Mouse (Mus musculus) limb, embryonic 10.5 days (tissue): ENCODE data around the gene Rgs11. TPM values are rescaled to one million over a fixed set of nuclear protein-coding genes. Genes with fewer than 3 reads are reported as not detected.

Experiments
- DNase-seq: peaks from one replicate; pipeline ENCODE4 v3.0.0-alpha.2; 2017; ENCODE audit warnings: low spot score
- H3K27ac ChIP-seq: fragments of 300-500 bp; sonication (generic); 2 replicates; pipeline ENCODE4 v1.5.1; 2016; ENCODE audit warnings: mild to moderate bottlenecking
- H3K27me3 ChIP-seq: fragments of 300-500 bp; sonication (generic); 2 replicates; pipeline ENCODE4 v1.6.1; 2016; ENCODE audit warnings: low read depth, mild to moderate bottlenecking; ENCODE audit not compliant: poor library complexity, severe bottlenecking
- H3K36me3 ChIP-seq: fragments of 300-500 bp; sonication (generic); 2 replicates; pipeline ENCODE4 v1.6.1; 2016; ENCODE audit warnings: mild to moderate bottlenecking, moderate library complexity
- H3K4me1 ChIP-seq: fragments of 300-500 bp; sonication (generic); 2 replicates; pipeline ENCODE4 v1.6.1; 2016
- H3K4me3 ChIP-seq: fragments of 300-500 bp; sonication (generic); 2 replicates; pipeline ENCODE4 v1.5.1; 2016; ENCODE audit warnings: mild to moderate bottlenecking, moderate library complexity
- H3K9me3 ChIP-seq: fragments of 300-500 bp; sonication (generic); replicated peaks from 2 replicates; pipeline ENCODE4 v1.6.1; 2016; ENCODE audit warnings: mild to moderate bottlenecking
- WGBS: fragments of 180-500 bp; shearing (Covaris S2); methylation state at CpG from one replicate; pipeline ENCODE4 v1.1.7; 2016; 5-methylcytosine and 5-hydroxymethylcytosine counted together
- polyA plus RNA-seq: library from polyadenylated mRNA; unstranded; fragments of >200 nt; fragmentation: Nextera tagmentation; extraction: Ambion mirVana; gene quantifications from 2 replicates; pipeline ENCODE4 v1.2.1, GENCODE M21; 2016

Gene Rgs11
- polyA plus RNA-seq, 1 experiment from 2014 or later = 1.3 TPM

GRCm38 (mm10) chr17:26237667-26238066 lies 34.9 kb downstream of the Rgs11 start:
- WGBS = 90% methylated on average over 10 of the region's 10 CpGs
- Histone ChIP-seq H3K27me3 (no peaks in the 10 kb centered on the region), H3K4me1 (peaks cover 19% of the 10 kb centered on the region), H3K4me3 (no peak overlapping the region), H3K9me3 (no peaks in the 10 kb centered on the region), H3K36me3 (no peaks in the 10 kb centered on the region), H3K27ac (no peak overlapping the region)
- DNase-seq = no peak

- H3K27me3 ChIP-seq = no peaks in the 10 kb centered on the region
- H3K9me3 ChIP-seq = no peaks in the 10 kb centered on the region
- no peak for DNase-seq
- H3K4me1 ChIP-seq = peaks cover 30% of the 10 kb centered on the region
- H3K27ac ChIP-seq = no peak overlapping the region
- no peak overlapping the region for H3K4me3 ChIP-seq
- 71% methylated on average over 2 of the region's 2 CpGs for WGBS
- H3K36me3 ChIP-seq = no peaks in the 10 kb centered on the region
These were observed 36.8 kb downstream of the Rgs11 start for GRCm38 (mm10) chr17:26239551-26239950.

GRCm38 (mm10) chr17:26240120-26240790 lies 37.5 kb downstream of the Rgs11 start:
- Histone ChIP-seq H3K36me3 (no peaks in the 10 kb centered on the region), H3K4me1 (peaks cover 26% of the 10 kb centered on the region), H3K27me3 (no peaks in the 10 kb centered on the region), H3K9me3 (no peaks in the 10 kb centered on the region), H3K4me3 (no peak overlapping the region), H3K27ac (no peak overlapping the region)
- 89% methylated on average over 6 of the region's 6 CpGs for WGBS
- DNase-seq = no peak

GRCm38 (mm10) chr17:26240990-26241389 lies 38.2 kb downstream of the Rgs11 start:
- no peak overlapping the region for H3K27ac ChIP-seq
- no peaks in the 10 kb centered on the region for H3K9me3 ChIP-seq
- H3K4me3 ChIP-seq = no peak overlapping the region
- DNase-seq = no peak
- peaks cover 18% of the 10 kb centered on the region for H3K4me1 ChIP-seq
- WGBS = 78% methylated on average over 6 of the region's 6 CpGs
- no peaks in the 10 kb centered on the region for H3K36me3 ChIP-seq
- H3K27me3 ChIP-seq = no peaks in the 10 kb centered on the region

- under 1% methylated on average over 32 of the region's 32 CpGs for WGBS
- Histone ChIP-seq H3K27ac (peak overlapping the region; percentile 81), H3K27me3 (no peaks in the 10 kb centered on the region), H3K4me1 (peaks cover 12% of the 10 kb centered on the region; the same call in 1 of the 2 replicates), H3K36me3 (no peaks in the 10 kb centered on the region), H3K4me3 (peak overlapping the region; percentile 73), H3K9me3 (no peaks in the 10 kb centered on the region)
- no peak for DNase-seq
These were observed 40.8 kb downstream of the Rgs11 start for GRCm38 (mm10) chr17:26243471-26244100.

- H3K4me3 ChIP-seq = peak within 1 kb of the TSS; percentile 73
- 10% methylated on average over 33 of the region's 33 CpGs for WGBS
- peak within 1 kb of the TSS; percentile 81 for H3K27ac ChIP-seq
- no peaks in the 10 kb centered on the region for H3K27me3 ChIP-seq
- H3K36me3 ChIP-seq = no peaks in the 10 kb centered on the region
- peaks cover 12% of the 10 kb centered on the region; the same call in 1 of the 2 replicates for H3K4me1 ChIP-seq
- peak; percentile 98 for DNase-seq
- H3K9me3 ChIP-seq = no peaks in the 10 kb centered on the region
These were observed 41.5 kb downstream of the Rgs11 start, which contains the start of gene Fam234a for GRCm38 (mm10) chr17:26244101-26244841. TSS of gene Fam234a (minus strand) at chr17:26244242.

- WGBS = 61% methylated on average over 4 of the region's 4 CpGs
These were observed 49.3 kb downstream of the Rgs11 start for GRCm38 (mm10) chr17:26251886-26252538.

GRCm38 (mm10) chr17:26252539-26253251 lies 49.9 kb downstream of the Rgs11 start, which contains the start of gene Luc7l:
TSS of gene Luc7l (plus strand) at chr17:26252896.
- H3K9me3 ChIP-seq = no peaks in the 10 kb centered on the region
- H3K27ac ChIP-seq = peak within 1 kb of the TSS; percentile 93
- peaks cover 13% of the 10 kb centered on the region for H3K4me1 ChIP-seq
- WGBS = under 1% methylated on average over 43 of the region's 43 CpGs
- DNase-seq = peak; percentile 94
- H3K4me3 ChIP-seq = peak within 1 kb of the TSS; percentile 73
- H3K36me3 ChIP-seq = peaks cover 35% of the 10 kb centered on the region
- no peaks in the 10 kb centered on the region for H3K27me3 ChIP-seq

More at GRCm38 (mm10) chr17:26251886-26252538, 49.3 kb downstream of the Rgs11 start:
- peak overlapping the region; percentile 73 for H3K4me3 ChIP-seq
- DNase-seq = no peak
- H3K36me3 ChIP-seq = peaks cover 28% of the 10 kb centered on the region
- no peaks in the 10 kb centered on the region for H3K9me3 ChIP-seq
- no peaks in the 10 kb centered on the region for H3K27me3 ChIP-seq
- peaks cover 13% of the 10 kb centered on the region for H3K4me1 ChIP-seq
- H3K27ac ChIP-seq = peak overlapping the region; percentile 93; the same call in 1 of the 2 replicates

GRCm38 (mm10) chr17:26253399-26253798 lies 50.6 kb downstream of the Rgs11 start:
- Histone ChIP-seq H3K4me1 (peaks cover 13% of the 10 kb centered on the region), H3K4me3 (peak overlapping the region; percentile 73), H3K9me3 (no peaks in the 10 kb centered on the region), H3K36me3 (peaks cover 42% of the 10 kb centered on the region), H3K27me3 (no peaks in the 10 kb centered on the region), H3K27ac (peak overlapping the region; percentile 93)
- WGBS = under 1% methylated on average over 24 of the region's 24 CpGs
- DNase-seq = no peak

GRCm38 (mm10) chr17:26255313-26255712 lies 52.6 kb downstream of the Rgs11 start:
- H3K27me3 ChIP-seq = no peaks in the 10 kb centered on the region
- H3K36me3 ChIP-seq = peaks cover 61% of the 10 kb centered on the region
- H3K27ac ChIP-seq = no peak overlapping the region
- no peaks in the 10 kb centered on the region for H3K9me3 ChIP-seq
- peaks cover 13% of the 10 kb centered on the region for H3K4me1 ChIP-seq
- WGBS = 97% methylated on average over 7 of the region's 7 CpGs
- DNase-seq = no peak
- H3K4me3 ChIP-seq = no peak overlapping the region
